In genomic region chr19:53852699-53853451, GRCm38 (mm10) we compare ENCODE assay signal across 8 mouse cellular contexts. TPM values are rescaled to one million over a fixed set of nuclear protein-coding genes. Genes with fewer than 3 reads are reported as not detected.
DNase-seq lines count a peak whose midpoint lies in the region; ATAC-seq and TF ChIP-seq lines count a peak whose summit lies in the region.

No protein-coding gene starts in this region.

- TF ChIP-seq CTCF in heart, postnatal 0 days (IDR thresholded peaks at IDR 0.05; ENCODE audit: low read depth), result no peak
- TF ChIP-seq CTCF in stomach, postnatal 0 days (IDR thresholded peaks at IDR 0.05; ENCODE audit: low read depth), result no peak

- H3K4me2 ChIP-seq in heart, postnatal 0 days (ENCODE audit: low read depth, low read length), result no peak overlapping the region
- H3K4me2 ChIP-seq in embryonic facial prominence, embryonic 11.5 days (ENCODE audit: low read depth, low read length), result peak overlapping the region; percentile 14; the same call in 1 of the 2 replicates
- peak overlapping the region; percentile 45 for H3K4me2 ChIP-seq in hindbrain, embryonic 15.5 days
- H3K4me2 ChIP-seq in midbrain, embryonic 15.5 days, result peak overlapping the region; percentile 45
- no peak overlapping the region; the same call in 1 of the 2 replicates for H3K4me2 ChIP-seq in stomach, postnatal 0 days (replicated peaks; ENCODE audit: low read depth)

- H3K9ac ChIP-seq in heart, postnatal 0 days (replicated peaks; ENCODE audit: low read depth, low read length), result no peak overlapping the region
- no peak overlapping the region for H3K9ac ChIP-seq in embryonic facial prominence, embryonic 11.5 days (replicated peaks; ENCODE audit: low read length)
- no peak overlapping the region for H3K9ac ChIP-seq in hindbrain, embryonic 15.5 days
- H3K9ac ChIP-seq in midbrain, embryonic 15.5 days, result no peak overlapping the region
- H3K9ac ChIP-seq in stomach, postnatal 0 days (ENCODE audit: low read length), result no peak overlapping the region

- peaks cover 43% of the 10 kb centered on the region for H3K36me3 ChIP-seq in heart, postnatal 0 days (replicated peaks; ENCODE audit: control insufficient read depth, insufficient read depth, low read length)
- peaks cover 59% of the 10 kb centered on the region for H3K36me3 ChIP-seq in heart, embryonic 10.5 days
- no peaks in the 10 kb centered on the region for H3K36me3 ChIP-seq in embryonic facial prominence, embryonic 11.5 days (replicated peaks; ENCODE audit: control insufficient read depth, insufficient read depth, low read depth, low read length)
- H3K36me3 ChIP-seq in hindbrain, embryonic 15.5 days, result no peaks in the 10 kb centered on the region
- H3K36me3 ChIP-seq in midbrain, embryonic 15.5 days (replicated peaks), result no peaks in the 10 kb centered on the region
- no peaks in the 10 kb centered on the region for H3K36me3 ChIP-seq in stomach, postnatal 0 days (ENCODE audit: control insufficient read depth, insufficient read depth, low read length)

- no peak for TF ChIP-seq EP300 in heart, postnatal 0 days (IDR thresholded peaks at IDR 0.05; ENCODE audit: low read depth)
- TF ChIP-seq EP300 in stomach, postnatal 0 days (optimal IDR thresholded peaks at IDR 0.05), result no peak

- H3K9me3 ChIP-seq in heart, postnatal 0 days (replicated peaks; ENCODE audit: control insufficient read depth, low read length), result no peaks in the 10 kb centered on the region
- no peaks in the 10 kb centered on the region for H3K9me3 ChIP-seq in heart, embryonic 10.5 days
- H3K9me3 ChIP-seq in embryonic facial prominence, embryonic 11.5 days (replicated peaks; ENCODE audit: control insufficient read depth, low read length), result no peaks in the 10 kb centered on the region
- H3K9me3 ChIP-seq in hindbrain, embryonic 15.5 days, result no peaks in the 10 kb centered on the region
- no peaks in the 10 kb centered on the region for H3K9me3 ChIP-seq in midbrain, embryonic 15.5 days
- no peaks in the 10 kb centered on the region for H3K9me3 ChIP-seq in stomach, postnatal 0 days (ENCODE audit: control insufficient read depth, low read length)

- ATAC-seq in heart, postnatal 0 days (ENCODE audit: insufficient read depth, low read depth), result no peak
- peak; percentile 76 for ATAC-seq in embryonic facial prominence, embryonic 11.5 days (replicated peaks; ENCODE audit: insufficient number of reproducible peaks, low FRiP score, low TSS enrichment, low read depth)
- ATAC-seq in hindbrain, embryonic 15.5 days (ENCODE audit: low FRiP score, low read depth), result peak; percentile 92
- peak; percentile 92 for ATAC-seq in midbrain, embryonic 15.5 days (replicated peaks)
- peak; percentile 55 for ATAC-seq in stomach, postnatal 0 days (ENCODE audit: low FRiP score, low TSS enrichment)

- no peaks in the 10 kb centered on the region for H3K27me3 ChIP-seq in heart, postnatal 0 days (ENCODE audit: control insufficient read depth, insufficient read depth, low read length)
- H3K27me3 ChIP-seq in heart, embryonic 10.5 days (ENCODE audit: insufficient read depth, poor library complexity, severe bottlenecking), result no peaks in the 10 kb centered on the region
- no peaks in the 10 kb centered on the region for H3K27me3 ChIP-seq in embryonic facial prominence, embryonic 11.5 days (ENCODE audit: control insufficient read depth, insufficient read depth, low read length)
- no peaks in the 10 kb centered on the region for H3K27me3 ChIP-seq in hindbrain, embryonic 15.5 days
- no peaks in the 10 kb centered on the region for H3K27me3 ChIP-seq in midbrain, embryonic 15.5 days (replicated peaks)
- H3K27me3 ChIP-seq in stomach, postnatal 0 days (ENCODE audit: control insufficient read depth, insufficient read depth, low read length), result no peaks in the 10 kb centered on the region

- DNase-seq in heart, postnatal 0 days (ENCODE audit: low spot score), result no peak
- no peak for DNase-seq in heart, embryonic 10.5 days (ENCODE audit: low spot score)
- peak; percentile 78 for DNase-seq in embryonic facial prominence, embryonic 11.5 days (ENCODE audit: low spot score)
- DNase-seq in layer of hippocampus, postnatal 36 days, result peak; percentile 70 to 78
- DNase-seq in stomach, postnatal 0 days (ENCODE audit: low spot score), result peak; percentile 80
- no peak for DNase-seq in thymus, postnatal 14 days

- no peak overlapping the region for H3K4me3 ChIP-seq in heart, postnatal 0 days (ENCODE audit: low read depth, low read length)
- H3K4me3 ChIP-seq in heart, embryonic 10.5 days, result no peak overlapping the region
- H3K4me3 ChIP-seq in embryonic facial prominence, embryonic 11.5 days (ENCODE audit: low read depth, low read length), result no peak overlapping the region
- H3K4me3 ChIP-seq in hindbrain, embryonic 15.5 days, result no peak overlapping the region
- 0 out of 2 replicates have a peak overlapping the region, but pooled peaks have one; percentile 7 for H3K4me3 ChIP-seq in midbrain, embryonic 15.5 days
- no peak overlapping the region for H3K4me3 ChIP-seq in stomach, postnatal 0 days (ENCODE audit: low read depth, low read length)

- 0 out of 2 replicates have a peak overlapping the region, but pooled peaks have one; percentile 21 for H3K27ac ChIP-seq in heart, postnatal 0 days (ENCODE audit: low read depth)
- no peak overlapping the region for H3K27ac ChIP-seq in heart, embryonic 10.5 days
- H3K27ac ChIP-seq in embryonic facial prominence, embryonic 11.5 days (replicated peaks; ENCODE audit: low read depth, low read length), result peak overlapping the region; percentile 10; the same call in 1 of the 2 replicates
- H3K27ac ChIP-seq in hindbrain, embryonic 15.5 days (replicated peaks), result peak overlapping the region; percentile 86
- peak overlapping the region; percentile 93 for H3K27ac ChIP-seq in midbrain, embryonic 15.5 days
- peak overlapping the region; percentile 87 for H3K27ac ChIP-seq in stomach, postnatal 0 days (replicated peaks)

- H3K4me1 ChIP-seq in heart, postnatal 0 days (ENCODE audit: control insufficient read depth, insufficient read depth), result peaks cover 3% of the 10 kb centered on the region; the same call in 1 of the 2 replicates
- H3K4me1 ChIP-seq in heart, embryonic 10.5 days, result peaks cover 51% of the 10 kb centered on the region
- H3K4me1 ChIP-seq in embryonic facial prominence, embryonic 11.5 days (ENCODE audit: control insufficient read depth, insufficient read depth, low read length), result peaks cover 2% of the 10 kb centered on the region
- H3K4me1 ChIP-seq in hindbrain, embryonic 15.5 days (replicated peaks), result peaks cover 54% of the 10 kb centered on the region
- peaks cover 38% of the 10 kb centered on the region for H3K4me1 ChIP-seq in midbrain, embryonic 15.5 days
- peaks cover 25% of the 10 kb centered on the region for H3K4me1 ChIP-seq in stomach, postnatal 0 days (replicated peaks; ENCODE audit: control insufficient read depth, insufficient read depth)

- WGBS in heart, postnatal 0 days, result 63% methylated on average over 15 of the region's 15 CpGs
- 74% methylated on average over 15 of the region's 15 CpGs for WGBS in heart, embryonic 10.5 days
- 48% methylated on average over 15 of the region's 15 CpGs for WGBS in embryonic facial prominence, embryonic 11.5 days
- WGBS in hindbrain, embryonic 15.5 days, result 17% methylated on average over 15 of the region's 15 CpGs
- WGBS in midbrain, embryonic 15.5 days, result 12% methylated on average over 15 of the region's 15 CpGs
- 23% methylated on average over 15 of the region's 15 CpGs for WGBS in stomach, postnatal 0 days

RNA-seq across cellular contexts. Expression of gene Pdcd4, which starts 39.2 kb away (rescaled TPM):
- 4.2 and 5.5 TPM in 2 replicates for total RNA-seq in heart, postnatal 0 days (2014; rRNA removed; ENCODE audit: low replicate concordance)
- 28.6 and 34.8 TPM in 2 replicates for polyA plus RNA-seq in heart, postnatal 0 days (2015; fragmentation: Nextera tagmentation; extraction: Ambion mirVana)
- 31.4 and 35.0 TPM in 2 replicates for polyA plus RNA-seq in heart, embryonic 10.5 days (2016; fragmentation: Nextera tagmentation; extraction: Ambion mirVana)
- polyA plus RNA-seq in embryonic facial prominence, embryonic 11.5 days (2014; fragmentation: Nextera tagmentation; extraction: Ambion mirVana), result 88.4 and 96.2 TPM in 2 replicates
- polyA plus RNA-seq in hindbrain, embryonic 15.5 days (2015; fragmentation: Nextera tagmentation; extraction: Ambion mirVana), result 58.0 and 60.4 TPM in 2 replicates
- total RNA-seq in layer of hippocampus, postnatal 36 days (2021), result 100 to 1,000 TPM; 115 to 125 TPM
- 59.7 and 64.9 TPM in 2 replicates for polyA plus RNA-seq in midbrain, embryonic 15.5 days (2015; fragmentation: Nextera tagmentation; extraction: Ambion mirVana)
- 204 and 217 TPM in 2 replicates for polyA plus RNA-seq in stomach, postnatal 0 days (2015; fragmentation: Nextera tagmentation; extraction: Ambion mirVana)

Comparison
In these comparisons a context has a peak if more than half of its experiments do, and no peak if none do; other contexts are left out.
1. DNase-seq: peak in embryonic facial prominence, embryonic 11.5 days (single experiment), layer of hippocampus, postnatal 36 days (2 of 2) and stomach, postnatal 0 days (single experiment); none in heart, postnatal 0 days (single experiment), heart, embryonic 10.5 days (single experiment) and thymus, postnatal 14 days (single experiment).
2. H3K4me2 ChIP-seq: peak in embryonic facial prominence, embryonic 11.5 days (single experiment), hindbrain, embryonic 15.5 days (single experiment) and midbrain, embryonic 15.5 days (single experiment); none in heart, postnatal 0 days (single experiment) and stomach, postnatal 0 days (single experiment).